ENCODE assay signal across 17 mouse cellular contexts in genomic region chr4:126204661-126205230, GRCm38 (mm10). TPM values are rescaled to one million over a fixed set of nuclear protein-coding genes. Genes with fewer than 3 reads are reported as not detected.
DNase-seq lines count a peak whose midpoint lies in the region; ATAC-seq and TF ChIP-seq lines count a peak whose summit lies in the region.
"Had no signal": no experiment of that assay in that cellular context is flagged by ENCODE, and none has a peak within 500 bp of the region (broad histone marks: within the 10 kb centered on the region; RNA-seq: fewer than 3 reads in every experiment).

No protein-coding gene starts in this region.

- WGBS in liver, adult 2 months = 71% methylated on average over 12 of the region's 12 CpGs
- 72% methylated on average over 12 of the region's 12 CpGs for WGBS in liver, embryonic 11.5 days
- WGBS in liver, postnatal 0 days (ENCODE audit: insufficient replicate concordance) = 49% methylated on average over 12 of the region's 12 CpGs

- no peak overlapping the region for H3K4me3 ChIP-seq in liver, adult 2 months (ENCODE audit: insufficient read depth, low read depth, low read length)
- H3K4me3 ChIP-seq in liver, embryonic 11.5 days (ENCODE audit: low read depth, low read length) = no peak overlapping the region
- H3K4me3 ChIP-seq in E14TG2a.4 (replicated peaks; ENCODE audit: low read length) = 0 out of 2 replicates have a peak overlapping the region, but pooled peaks have one; percentile 88
- no peak overlapping the region for H3K4me3 ChIP-seq in bone marrow macrophage, adult 2 months (ENCODE audit: insufficient read depth, low read length)
- H3K4me3 ChIP-seq in liver, postnatal 0 days (ENCODE audit: low read depth, low read length) = no peak overlapping the region
- H3K4me3 ChIP-seq: intestine, embryonic 15.5 days; left cerebral cortex, adult 2 months had no signal

- DNase-seq in liver, adult 2 months (ENCODE audit: extremely low read depth, low read depth, low spot score) = no peak
- no peak for DNase-seq in liver, embryonic 11.5 days (ENCODE audit: low spot score)
- no peak for DNase-seq in liver, postnatal 0 days
- no peak for DNase-seq in cerebellum, adult 8-10 months
- no peak for DNase-seq in adrenal gland, adult 18-20 months (ENCODE audit: low spot score in 2 of 2)
- no peak for DNase-seq in lung, postnatal 4 days
- DNase-seq: adrenal gland, adult 8-10 months; cerebellum, postnatal 36 days; lung, postnatal 36 days; midbrain, embryonic 14.5 days had no signal

- H3K4me2 ChIP-seq in liver, embryonic 11.5 days = no peak overlapping the region
- H3K4me2 ChIP-seq in liver, postnatal 0 days (ENCODE audit: low read depth, low read length) = peak overlapping the region; percentile 42
- H3K4me2 ChIP-seq: intestine, embryonic 15.5 days had no signal

- ATAC-seq in liver, embryonic 11.5 days (replicated peaks; ENCODE audit: low FRiP score) = no peak
- ATAC-seq in liver, postnatal 0 days = no peak
- ATAC-seq: forebrain, embryonic 16.5 days; intestine, embryonic 15.5 days had no signal

- TF ChIP-seq POLR2A in liver, adult 2 months (IDR thresholded peaks at IDR 0.05; ENCODE audit: extremely low read depth, insufficient read depth, low read length) = no peak
- no peak for TF ChIP-seq POLR2A in bone marrow macrophage, adult 2 months (IDR thresholded peaks at IDR 0.05; ENCODE audit: borderline replicate concordance, low read depth, low read length)

- TF ChIP-seq CTCF in liver, adult 2 months (IDR thresholded peaks at IDR 0.05; ENCODE audit: low read depth, low read length) = no peak
- TF ChIP-seq CTCF in E14TG2a.4 (conservative IDR thresholded peaks at IDR 0.05; ENCODE audit: low read length) = no peak
- no peak for TF ChIP-seq CTCF in bone marrow macrophage, adult 2 months (IDR thresholded peaks at IDR 0.05; ENCODE audit: low read depth, low read length)
- TF ChIP-seq CTCF in liver, postnatal 0 days (IDR thresholded peaks at IDR 0.05; ENCODE audit: low read depth) = no peak

- H3K27me3 ChIP-seq in liver, adult 2 months (ENCODE audit: control insufficient read depth, insufficient read depth, low read length) = no peaks in the 10 kb centered on the region
- no peaks in the 10 kb centered on the region for H3K27me3 ChIP-seq in liver, embryonic 11.5 days (replicated peaks; ENCODE audit: control insufficient read depth, insufficient read depth, low read length)
- H3K27me3 ChIP-seq in E14TG2a.4 (ENCODE audit: insufficient read depth, low read length) = no peaks in the 10 kb centered on the region
- no peaks in the 10 kb centered on the region for H3K27me3 ChIP-seq in liver, postnatal 0 days (ENCODE audit: insufficient read depth, low read length)
- H3K27me3 ChIP-seq: intestine, embryonic 15.5 days had no signal

- H3K36me3 ChIP-seq in liver, adult 2 months (ENCODE audit: control insufficient read depth, insufficient read depth, low read length) = no peaks in the 10 kb centered on the region; the same call in 1 of the 2 replicates
- peaks cover 2% of the 10 kb centered on the region; the same call in 1 of the 2 replicates for H3K36me3 ChIP-seq in liver, embryonic 11.5 days (ENCODE audit: control insufficient read depth, insufficient read depth, low read length)
- peaks cover 11% of the 10 kb centered on the region for H3K36me3 ChIP-seq in E14TG2a.4 (ENCODE audit: insufficient read depth, low read length)
- H3K36me3 ChIP-seq in liver, postnatal 0 days (replicated peaks; ENCODE audit: insufficient read depth, low read length) = no peaks in the 10 kb centered on the region
- H3K36me3 ChIP-seq: intestine, embryonic 15.5 days had no signal

- H3K9ac ChIP-seq in liver, adult 2 months (ENCODE audit: low read depth, low read length) = no peak overlapping the region
- H3K9ac ChIP-seq in liver, embryonic 11.5 days (ENCODE audit: low read depth, low read length) = no peak overlapping the region
- no peak overlapping the region for H3K9ac ChIP-seq in liver, postnatal 0 days (replicated peaks)
- H3K9ac ChIP-seq: intestine, embryonic 15.5 days; liver, embryonic 14.5 days had no signal

- TF ChIP-seq EP300 in liver, postnatal 0 days (IDR thresholded peaks at IDR 0.05; ENCODE audit: low read depth) = no peak

- H3K9me3 ChIP-seq in liver, embryonic 11.5 days (ENCODE audit: control insufficient read depth, low read length) = no peaks in the 10 kb centered on the region
- no peaks in the 10 kb centered on the region for H3K9me3 ChIP-seq in E14TG2a.4 (ENCODE audit: low read length)
- H3K9me3 ChIP-seq in liver, postnatal 0 days (ENCODE audit: low read length) = no peaks in the 10 kb centered on the region
- H3K9me3 ChIP-seq: intestine, embryonic 15.5 days had no signal

- peaks cover 15% of the 10 kb centered on the region for H3K4me1 ChIP-seq in liver, adult 2 months (ENCODE audit: control insufficient read depth, insufficient read depth, low read length)
- H3K4me1 ChIP-seq in liver, embryonic 11.5 days (replicated peaks; ENCODE audit: control insufficient read depth, insufficient read depth, low read length) = peaks cover 31% of the 10 kb centered on the region
- peaks cover 47% of the 10 kb centered on the region for H3K4me1 ChIP-seq in E14TG2a.4 (replicated peaks; ENCODE audit: low read depth, low read length)
- peaks cover 19% of the 10 kb centered on the region for H3K4me1 ChIP-seq in bone marrow macrophage, adult 2 months (ENCODE audit: control insufficient read depth, insufficient read depth, low read length)
- peaks cover 32% of the 10 kb centered on the region for H3K4me1 ChIP-seq in liver, postnatal 0 days (ENCODE audit: insufficient read depth)

- peaks cover 5% of the 10 kb centered on the region; the same call in 1 of the 2 replicates for H3K79me2 ChIP-seq in liver, adult 2 months (ENCODE audit: control insufficient read depth, insufficient read depth, low read length)

- H3K27ac ChIP-seq in liver, adult 2 months (replicated peaks; ENCODE audit: insufficient read depth, low read depth, low read length) = peak overlapping the region; percentile 5; the same call in 1 of the 2 replicates
- H3K27ac ChIP-seq in liver, embryonic 11.5 days (ENCODE audit: low read depth, low read length) = no peak overlapping the region
- H3K27ac ChIP-seq in bone marrow macrophage, adult 2 months (ENCODE audit: insufficient read depth, low read depth, low read length) = peak overlapping the region; percentile 22; the same call in 1 of the 2 replicates
- H3K27ac ChIP-seq in liver, postnatal 0 days (ENCODE audit: low read depth) = peak overlapping the region; percentile 97
- H3K27ac ChIP-seq: intestine, embryonic 15.5 days; kidney, postnatal 0 days; left cerebral cortex, adult 2 months; liver, embryonic 14.5 days had no signal

RNA-seq across cellular contexts. Expression of gene Thrap3, which starts 2.2 kb away (rescaled TPM):
- 74.3 and 78.6 TPM in 2 replicates for total RNA-seq in liver, adult 2 months (2014; rRNA removed)
- 25.6 and 29.1 TPM in 2 replicates for polyA plus RNA-seq in liver, adult 2 months (2012; rRNA removed)
- 199 and 207 TPM in 2 replicates for polyA plus RNA-seq in liver, embryonic 11.5 days (2014; fragmentation: Nextera tagmentation; extraction: Ambion mirVana)
- polyA plus RNA-seq in bone marrow macrophage, adult 2 months (2012; ENCODE audit: insufficient read depth, insufficient read length, missing spikeins) = 230 and 236 TPM in 2 replicates
- polyA plus RNA-seq in liver, postnatal 0 days (2015; fragmentation: Nextera tagmentation; extraction: Ambion mirVana) = 47.8 and 62.4 TPM in 2 replicates
- total RNA-seq in adrenal gland, adult 18-20 months (2021) = 100 to 1,000 TPM; 142 to 182 TPM

RNA-seq across cellular contexts. Expression of gene Sh3d21, which starts 41.5 kb away (rescaled TPM):
- 0.54 and 0.65 TPM in 2 replicates for total RNA-seq in liver, adult 2 months (2014; rRNA removed)
- polyA plus RNA-seq in liver, adult 2 months (2012; rRNA removed) = 0.26 and 0.55 TPM in 2 replicates
- polyA plus RNA-seq in liver, embryonic 11.5 days (2014; fragmentation: Nextera tagmentation; extraction: Ambion mirVana) = 2.3 TPM in 2 replicates
- 1.3 and 2.0 TPM in 2 replicates for polyA plus RNA-seq in bone marrow macrophage, adult 2 months (2012; ENCODE audit: insufficient read depth, insufficient read length, missing spikeins)
- 2.4 and 2.7 TPM in 2 replicates for polyA plus RNA-seq in liver, postnatal 0 days (2015; fragmentation: Nextera tagmentation; extraction: Ambion mirVana)
- 1 to 10 TPM; 2.8 to 2.9 TPM for total RNA-seq in adrenal gland, adult 18-20 months (2021)

RNA-seq across cellular contexts. Expression of gene Map7d1, which starts 51.4 kb away (rescaled TPM):
- 7.5 and 8.2 TPM in 2 replicates for total RNA-seq in liver, adult 2 months (2014; rRNA removed)
- 18.5 and 19.1 TPM in 2 replicates for polyA plus RNA-seq in liver, adult 2 months (2012; rRNA removed)
- polyA plus RNA-seq in liver, embryonic 11.5 days (2014; fragmentation: Nextera tagmentation; extraction: Ambion mirVana) = 26.5 and 28.9 TPM in 2 replicates
- polyA plus RNA-seq in bone marrow macrophage, adult 2 months (2012; ENCODE audit: insufficient read depth, insufficient read length, missing spikeins) = 131 and 139 TPM in 2 replicates
- polyA plus RNA-seq in liver, postnatal 0 days (2015; fragmentation: Nextera tagmentation; extraction: Ambion mirVana) = 7.2 and 10.0 TPM in 2 replicates
- 10 to 100 TPM; 56.3 to 63.1 TPM for total RNA-seq in adrenal gland, adult 18-20 months (2021)

RNA-seq across cellular contexts. Expression of gene Eva1b, which starts 57.2 kb away (rescaled TPM):
- total RNA-seq in liver, adult 2 months (2014; rRNA removed) = 8.0 and 9.5 TPM in 2 replicates
- polyA plus RNA-seq in liver, adult 2 months (2012; rRNA removed) = 15.8 and 18.1 TPM in 2 replicates
- 25.3 and 28.1 TPM in 2 replicates for polyA plus RNA-seq in liver, embryonic 11.5 days (2014; fragmentation: Nextera tagmentation; extraction: Ambion mirVana)
- 20.7 and 23.1 TPM in 2 replicates for polyA plus RNA-seq in bone marrow macrophage, adult 2 months (2012; ENCODE audit: insufficient read depth, insufficient read length, missing spikeins)
- 17.1 and 17.7 TPM in 2 replicates for polyA plus RNA-seq in liver, postnatal 0 days (2015; fragmentation: Nextera tagmentation; extraction: Ambion mirVana)
- total RNA-seq in adrenal gland, adult 18-20 months (2021) = 10 to 100 TPM; 13.3 to 13.8 TPM

RNA-seq across cellular contexts. Expression of gene Trappc3, which starts 57.4 kb away (rescaled TPM):
- total RNA-seq in liver, adult 2 months (2014; rRNA removed) = 38.2 and 45.8 TPM in 2 replicates
- 24.1 and 30.6 TPM in 2 replicates for polyA plus RNA-seq in liver, adult 2 months (2012; rRNA removed)
- polyA plus RNA-seq in liver, embryonic 11.5 days (2014; fragmentation: Nextera tagmentation; extraction: Ambion mirVana) = 20.6 and 26.8 TPM in 2 replicates
- 69.6 and 79.6 TPM in 2 replicates for polyA plus RNA-seq in bone marrow macrophage, adult 2 months (2012; ENCODE audit: insufficient read depth, insufficient read length, missing spikeins)
- polyA plus RNA-seq in liver, postnatal 0 days (2015; fragmentation: Nextera tagmentation; extraction: Ambion mirVana) = 39.0 and 39.2 TPM in 2 replicates
- total RNA-seq in adrenal gland, adult 18-20 months (2021) = 10 to 100 TPM; 89.7 to 92.1 TPM
